Mouse (Mus musculus) right cerebral cortex, postnatal 4 days (tissue): Measurements from ENCODE around the gene Col4a3.

Source experiments
- DNase-seq: peaks from one replicate; pipeline ENCODE4 v3.0.0-alpha.2; 2022

The Col4a3 gene

DNA sequence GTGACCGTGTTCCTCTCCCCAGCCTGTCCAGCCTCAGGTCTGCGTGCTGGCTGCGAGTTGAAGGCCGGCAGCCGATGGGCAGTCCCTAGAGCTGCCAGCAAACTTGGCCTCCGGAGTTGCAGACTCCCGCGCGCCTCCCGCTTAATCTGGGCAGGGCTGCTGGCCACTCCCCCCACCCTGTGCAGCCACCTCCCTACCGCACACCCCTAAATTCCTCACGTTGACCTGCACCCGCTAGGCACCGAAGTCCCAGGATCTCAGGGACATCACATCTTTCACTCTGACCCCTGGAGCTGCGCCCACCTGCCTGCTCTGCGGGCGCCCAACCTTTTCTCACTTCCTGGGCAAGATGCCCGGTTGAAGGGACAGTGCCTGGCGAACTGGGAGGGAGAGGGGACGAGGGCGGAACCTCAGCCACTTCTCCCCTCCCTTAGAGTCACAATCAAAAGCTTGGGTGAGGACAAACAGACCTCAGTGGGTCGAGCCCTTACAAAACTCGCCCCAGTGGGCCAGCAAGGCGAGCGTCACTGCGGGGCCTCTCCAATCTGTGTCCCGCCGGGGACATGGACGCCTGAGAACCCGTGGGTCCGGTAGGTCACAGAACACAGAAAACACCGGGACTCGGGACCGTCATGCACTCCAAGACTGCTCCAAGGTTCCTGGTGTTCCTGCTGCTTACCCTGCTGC is at the start of gene Col4a3, which contains the start of gene Col4a4:
Col4a3 (plus strand) TSS at position 209 of the 687 bp plus-strand sequence.
Col4a4 (minus strand) TSS at position 137 of the 687 bp plus-strand sequence.
- DNase-seq: peak; percentile 25

DNA sequence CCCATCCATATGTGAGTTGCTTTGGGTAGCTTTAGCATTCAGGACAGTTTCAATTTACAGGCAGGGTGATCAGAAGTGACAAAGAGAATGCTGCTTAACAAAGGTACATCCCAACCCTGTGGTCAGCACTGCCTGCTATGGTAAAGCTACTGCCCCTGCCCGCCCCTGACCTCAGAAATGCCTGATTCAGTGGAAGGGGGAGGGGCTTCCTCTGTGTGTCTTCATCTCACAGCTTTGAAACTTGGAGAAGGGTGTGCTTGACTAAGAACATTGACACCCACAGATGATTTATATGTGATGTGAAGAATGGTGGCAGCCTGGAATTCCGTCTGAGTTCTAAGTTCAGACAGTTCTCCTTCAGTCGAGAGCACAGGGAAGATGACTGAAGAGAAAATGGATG is 48.9 kb upstream of the Col4a3 start:
- no peak for DNase-seq

DNA sequence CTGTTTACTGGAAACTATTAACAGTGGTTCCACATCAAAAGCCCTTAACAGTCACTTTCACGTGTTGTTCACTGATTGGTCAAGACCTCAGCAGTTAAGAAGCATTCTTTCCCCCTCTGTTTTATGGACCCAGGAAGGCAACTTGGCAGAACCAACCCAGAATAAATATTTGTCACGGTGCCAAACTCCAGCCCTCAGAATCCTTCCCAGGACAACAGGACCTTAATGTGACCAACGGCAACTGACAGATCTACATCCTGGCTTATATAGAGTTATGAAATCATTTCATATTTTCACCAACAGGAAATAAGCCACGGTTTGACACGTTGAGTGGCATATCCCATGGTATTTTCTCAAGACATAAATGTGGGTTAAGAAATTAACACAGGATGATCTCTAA is 46.7 kb upstream of the Col4a3 start:
- DNase-seq: no peak

DNA sequence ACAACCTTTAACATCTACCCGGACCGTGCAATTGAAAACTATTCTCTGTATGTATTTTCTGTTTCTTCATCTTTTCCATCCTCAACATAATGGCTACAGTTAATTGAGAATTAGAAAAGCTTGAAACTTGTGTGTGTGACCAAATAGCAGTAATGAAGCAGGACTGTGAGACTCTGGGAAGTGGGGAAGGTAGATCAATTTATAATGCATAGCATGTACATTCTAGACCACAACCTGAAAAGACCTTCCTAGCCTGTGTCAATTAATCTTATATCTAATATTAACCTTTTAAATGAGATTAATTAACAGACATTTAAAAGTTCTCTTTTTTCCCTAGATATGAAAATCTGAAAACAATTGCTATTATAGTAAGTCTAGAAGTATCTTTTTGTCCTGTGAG is 42.8 kb upstream of the Col4a3 start:
- no peak for DNase-seq

DNA sequence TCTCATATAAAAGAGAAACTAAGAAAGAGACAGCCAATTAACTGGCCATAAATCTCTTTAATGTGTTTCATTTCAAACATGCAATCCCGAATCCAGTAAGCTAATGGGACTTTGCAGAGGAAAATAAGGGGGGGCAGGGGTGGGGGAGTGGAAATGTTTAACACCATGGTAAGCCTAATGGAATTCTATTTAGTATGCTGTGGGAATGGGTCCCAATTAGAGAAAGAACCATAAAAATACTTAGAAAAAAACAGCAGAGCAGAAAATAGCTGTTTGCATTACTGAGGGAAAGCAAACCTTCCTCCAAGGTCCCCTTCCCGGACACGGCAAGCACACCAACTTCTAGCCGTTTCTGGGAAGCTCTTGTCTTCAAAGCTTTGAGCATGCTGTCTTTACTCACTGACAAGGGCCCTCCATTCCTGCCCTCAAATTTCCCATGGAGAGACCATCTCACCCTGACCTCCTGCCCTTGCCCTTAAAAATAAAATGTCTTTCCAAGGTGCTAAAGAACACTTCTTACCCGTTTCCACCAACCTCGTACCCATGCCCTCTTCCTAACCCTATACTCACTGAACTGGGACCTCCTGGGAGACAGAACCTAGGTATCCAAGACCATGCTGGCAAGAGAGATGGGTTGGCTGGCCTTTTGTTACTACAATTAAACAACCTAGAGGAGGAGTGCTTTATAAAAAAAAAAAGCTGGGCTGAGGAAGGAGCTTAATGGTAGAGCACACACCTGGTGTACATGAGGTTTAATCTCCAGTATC is 42.1 kb upstream of the Col4a3 start:
- no peak for DNase-seq

DNA sequence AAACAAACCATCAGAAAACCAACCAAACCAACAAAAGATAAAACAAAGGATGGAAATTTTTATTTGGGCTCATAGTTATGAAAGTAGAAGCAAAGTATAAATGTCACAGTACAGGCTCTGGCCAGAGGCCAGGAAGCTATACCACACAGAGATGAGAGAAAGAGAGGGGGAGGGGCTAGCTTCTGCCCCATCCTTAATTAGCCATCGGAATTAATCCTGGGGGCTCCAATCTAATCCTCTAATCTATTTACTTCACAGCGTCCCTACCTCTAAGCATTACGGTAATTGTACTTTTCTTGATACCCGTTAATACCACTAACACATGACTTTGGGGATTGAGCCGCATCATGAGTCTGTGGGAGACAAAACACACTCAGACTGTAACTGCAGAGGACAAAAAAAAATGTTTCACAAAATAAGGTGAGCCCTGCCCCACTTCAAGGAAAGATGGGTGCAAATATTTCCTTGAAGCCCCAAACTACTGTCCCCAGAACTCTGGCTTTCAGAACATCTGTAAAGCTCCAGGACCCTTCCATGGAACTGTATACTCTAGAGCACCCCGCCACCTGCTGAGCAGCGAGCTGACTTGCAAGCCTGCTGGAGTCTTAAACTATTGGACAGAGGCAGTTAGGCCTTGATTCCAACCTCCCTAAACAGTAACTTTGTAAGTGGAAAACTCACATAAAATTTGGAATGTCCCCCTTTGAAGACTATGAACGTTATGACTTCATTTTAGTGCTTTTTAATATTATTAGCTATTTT is 41.3 kb upstream of the Col4a3 start:
- DNase-seq: no peak

DNA sequence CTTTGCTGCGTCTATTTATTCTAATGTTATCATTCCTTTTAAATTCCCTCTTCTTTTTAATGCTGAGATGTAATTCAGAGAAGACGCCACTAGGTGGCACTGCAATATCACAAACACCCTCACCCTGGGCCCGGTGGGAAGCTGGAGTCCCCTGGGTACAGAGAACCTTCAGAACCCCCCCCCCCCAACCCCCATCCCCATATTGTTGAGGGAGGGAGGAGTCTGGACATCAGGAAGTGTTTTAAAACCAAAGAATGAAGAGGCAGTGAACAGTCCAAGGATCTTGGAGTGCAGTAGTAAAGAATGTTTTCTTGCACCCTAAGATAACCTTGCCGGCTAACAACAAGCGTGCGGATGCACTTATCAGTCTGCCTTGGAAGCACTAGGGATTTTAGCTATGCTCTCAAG is 32.3 kb upstream of the Col4a3 start:
- peak; percentile 40 for DNase-seq

DNA sequence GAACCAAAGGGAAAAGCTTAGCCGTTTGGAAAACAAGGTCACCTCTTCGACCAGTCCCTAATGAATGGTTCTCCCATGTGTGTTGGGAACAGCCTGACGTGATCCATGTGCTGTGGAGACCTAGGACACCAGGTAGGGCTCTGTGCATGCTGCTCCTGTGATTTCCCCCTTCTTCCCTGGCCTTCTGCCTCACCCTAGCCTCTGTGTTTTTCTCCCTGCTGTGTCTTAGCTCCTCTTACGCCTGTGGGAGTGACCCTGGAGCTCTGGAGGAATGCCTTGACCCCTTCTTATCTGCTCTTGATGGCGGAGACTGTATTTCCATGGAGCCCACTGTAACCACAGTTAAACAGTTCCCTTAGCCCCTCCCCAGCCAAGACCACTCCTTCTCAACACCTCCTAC is 31.8 kb upstream of the Col4a3 start:
- no peak for DNase-seq

DNA sequence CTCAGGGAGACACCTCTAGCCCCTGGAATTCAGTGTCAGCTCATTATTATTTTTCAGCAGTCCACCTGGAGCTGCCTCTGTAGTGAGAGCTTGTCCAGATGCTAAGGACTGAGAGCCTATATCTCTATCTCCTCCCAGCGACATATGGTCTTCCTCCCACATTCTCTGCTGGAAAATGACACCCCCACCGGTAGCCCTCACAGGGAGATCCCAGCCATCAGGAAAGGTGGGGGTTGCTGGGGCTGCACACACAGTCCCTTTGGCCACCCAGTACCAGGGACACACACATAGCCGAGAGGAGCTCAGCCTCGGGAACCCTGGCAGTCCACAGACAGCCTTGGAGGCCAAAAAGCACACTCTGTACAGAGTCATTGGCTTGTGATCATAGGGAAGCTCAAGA is 26.5 kb upstream of the Col4a3 start:
- DNase-seq: no peak

DNA sequence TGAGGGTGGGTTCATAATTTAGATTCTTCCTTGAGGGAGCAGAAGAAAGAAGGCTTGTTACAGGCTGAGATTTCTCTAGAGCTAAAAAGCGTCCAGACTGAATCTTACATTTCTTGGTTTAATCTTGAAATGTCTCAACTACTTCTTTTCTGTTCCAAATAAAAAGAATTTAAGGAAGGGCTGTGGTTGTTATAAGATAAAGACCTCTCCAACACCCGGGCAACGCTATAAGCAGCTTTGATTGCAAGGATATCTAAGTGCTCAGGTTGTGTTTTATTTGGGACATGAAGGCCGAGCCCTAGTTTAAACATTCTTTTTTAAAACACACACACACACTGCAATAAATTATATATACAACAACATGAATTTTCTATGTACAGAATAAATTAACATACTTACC is 17.3 kb upstream of the Col4a3 start:
- DNase-seq: no peak

DNA sequence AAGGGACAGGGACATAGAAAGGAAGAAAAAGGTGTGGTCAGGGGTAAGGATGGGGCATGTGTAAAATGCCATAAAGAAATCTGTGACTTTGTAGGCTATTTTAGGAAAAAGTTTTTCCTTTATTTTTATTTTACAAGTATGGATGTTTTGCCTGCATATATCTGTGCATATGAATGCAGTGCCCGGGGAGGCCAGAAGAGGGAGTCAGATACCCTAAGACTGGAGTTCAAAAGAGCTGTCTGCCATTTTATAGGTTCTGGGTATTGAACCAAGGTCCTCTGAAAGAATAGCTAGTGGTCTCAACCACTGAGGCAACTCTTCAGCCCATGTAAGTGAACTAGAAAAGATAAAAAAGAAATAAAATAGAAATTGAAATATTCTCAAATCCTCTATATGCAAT is 15.0 kb upstream of the Col4a3 start:
- no peak for DNase-seq

DNA sequence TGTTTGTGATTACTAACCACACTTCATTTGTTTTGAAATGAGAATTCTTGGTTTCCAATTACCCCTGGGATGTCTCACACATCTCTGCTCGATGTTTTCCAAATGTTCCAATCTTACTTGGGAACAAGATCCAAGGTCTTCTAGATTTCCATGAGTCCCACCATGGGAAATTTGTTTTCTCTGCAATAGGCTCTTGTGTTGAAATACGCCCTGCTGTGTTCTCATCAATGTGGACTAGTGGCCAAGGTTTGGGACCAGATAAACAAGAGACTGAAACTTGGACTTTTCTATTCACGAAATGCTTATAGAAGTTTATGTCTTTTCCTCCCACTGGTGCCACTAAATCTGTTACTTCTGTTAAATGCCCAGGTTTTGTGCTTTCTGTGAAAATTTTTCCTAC is 11.0 kb upstream of the Col4a3 start:
- DNase-seq: no peak

DNA sequence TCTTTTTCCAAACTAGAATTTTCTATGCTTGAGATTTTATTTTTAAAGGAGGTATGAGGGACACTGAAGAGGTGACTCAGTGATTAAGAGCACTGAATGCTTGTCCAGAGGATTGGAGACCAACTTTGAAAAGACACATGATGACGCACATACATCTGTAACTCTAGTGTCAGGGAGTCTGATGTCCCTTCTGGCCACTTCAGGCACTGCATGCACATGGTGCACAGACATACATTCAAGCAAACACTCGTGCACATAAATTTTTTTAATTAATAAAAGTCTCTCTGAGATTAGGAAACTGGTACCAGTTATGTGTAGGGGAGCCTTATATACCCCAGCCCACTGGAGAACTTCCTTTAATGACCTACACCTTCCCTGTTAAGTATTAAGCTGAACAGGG is 10.5 kb upstream of the Col4a3 start:
- DNase-seq: no peak

DNA sequence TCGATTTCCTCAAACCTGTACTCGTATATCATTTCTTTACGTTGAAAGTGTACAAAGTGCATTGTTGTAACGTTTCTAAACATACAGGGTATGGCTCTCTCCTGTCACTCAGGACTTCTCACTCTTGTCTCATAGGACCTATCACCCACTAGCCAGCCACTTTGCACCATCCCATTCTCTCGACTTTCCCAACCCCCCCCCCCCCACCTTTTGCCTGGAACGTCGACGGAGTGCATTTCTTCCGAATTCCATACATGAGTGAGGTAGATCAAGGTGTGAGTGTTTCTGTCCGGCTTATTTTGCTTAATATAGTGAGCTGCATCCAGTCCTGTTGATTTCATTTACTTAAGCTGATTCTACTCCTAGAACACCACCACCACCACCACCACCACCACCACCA is 9.4 kb upstream of the Col4a3 start:
- no peak for DNase-seq

DNA sequence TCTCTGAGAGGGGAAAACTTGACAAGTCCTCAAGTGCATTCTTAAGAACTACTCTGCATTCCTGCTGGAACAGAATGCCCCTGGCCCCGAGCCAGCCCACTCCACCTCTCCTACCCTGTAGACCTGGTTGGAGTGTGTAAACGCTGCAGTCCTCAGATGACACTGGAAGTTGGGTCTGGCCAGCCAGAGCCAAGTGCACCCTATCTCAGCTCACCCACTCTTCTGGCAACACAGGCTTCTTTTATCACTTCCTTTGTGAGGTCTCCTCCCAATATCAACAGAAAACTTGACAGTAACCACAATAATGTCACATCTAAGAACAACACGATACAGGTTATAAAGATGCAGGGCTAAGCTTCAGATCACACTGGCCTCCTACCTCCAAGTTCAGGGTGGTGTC is 8.8 kb upstream of the Col4a3 start:
- DNase-seq: no peak

DNA sequence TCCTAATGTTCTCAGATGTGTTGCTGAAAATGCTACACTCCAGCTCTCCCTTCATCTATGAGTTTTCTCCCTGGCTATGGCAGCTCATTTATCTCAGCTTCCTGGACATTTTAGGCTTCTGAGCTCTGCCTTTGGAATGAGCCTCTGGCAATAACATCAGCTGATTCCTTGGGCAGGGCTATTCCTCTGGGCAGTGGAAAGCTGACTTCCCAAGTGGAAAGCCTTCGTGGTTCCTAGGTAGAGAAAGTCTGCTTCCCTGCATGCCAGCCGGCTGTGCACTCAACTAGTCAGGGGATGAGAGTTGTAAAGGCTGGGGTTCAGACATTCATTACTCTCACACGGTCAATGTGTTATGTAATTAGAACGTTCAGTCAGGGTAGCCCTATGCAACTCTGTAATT is 8.4 kb upstream of the Col4a3 start:
- no peak for DNase-seq

DNA sequence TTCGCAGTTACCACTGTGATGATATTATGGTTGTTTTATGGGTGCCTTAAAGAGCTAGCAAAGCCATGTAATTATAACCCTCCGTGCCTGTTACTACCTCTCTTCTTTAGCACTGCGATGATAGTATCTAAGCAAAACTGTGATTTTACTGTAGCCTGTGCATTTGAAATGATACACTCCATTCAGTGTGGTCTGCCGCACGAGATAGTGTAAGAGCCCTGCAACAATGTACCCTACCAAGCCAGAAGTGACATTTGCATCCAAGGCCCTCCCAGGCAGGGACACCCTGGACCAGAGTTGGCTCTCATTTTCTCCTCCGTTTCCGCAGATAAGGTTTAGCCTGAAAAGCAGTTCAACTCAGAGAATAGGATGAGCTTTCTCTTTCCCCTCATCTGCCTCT is 740 bp upstream of the Col4a3 start:
- DNase-seq: no peak

DNA sequence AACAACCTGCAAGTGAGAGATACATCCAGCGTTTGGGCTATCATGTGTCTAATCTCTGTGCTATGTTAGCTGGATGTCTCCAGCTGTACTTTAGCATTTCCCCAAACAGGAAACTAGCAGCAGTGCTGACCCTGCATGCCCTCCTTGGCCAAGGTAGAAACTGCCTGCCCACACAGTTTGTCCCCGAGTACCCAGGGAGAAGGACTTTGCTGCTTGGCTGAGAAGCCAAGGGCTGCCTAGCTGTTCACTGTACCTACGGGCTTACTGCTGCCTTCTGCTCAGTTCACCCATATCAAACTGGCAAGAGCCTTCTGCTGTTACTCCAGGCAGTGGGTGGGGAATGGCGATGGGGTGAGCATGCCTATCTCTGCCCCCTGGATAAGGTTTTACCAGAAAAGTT is 3.5 kb downstream of the Col4a3 start:
- no peak for DNase-seq

DNA sequence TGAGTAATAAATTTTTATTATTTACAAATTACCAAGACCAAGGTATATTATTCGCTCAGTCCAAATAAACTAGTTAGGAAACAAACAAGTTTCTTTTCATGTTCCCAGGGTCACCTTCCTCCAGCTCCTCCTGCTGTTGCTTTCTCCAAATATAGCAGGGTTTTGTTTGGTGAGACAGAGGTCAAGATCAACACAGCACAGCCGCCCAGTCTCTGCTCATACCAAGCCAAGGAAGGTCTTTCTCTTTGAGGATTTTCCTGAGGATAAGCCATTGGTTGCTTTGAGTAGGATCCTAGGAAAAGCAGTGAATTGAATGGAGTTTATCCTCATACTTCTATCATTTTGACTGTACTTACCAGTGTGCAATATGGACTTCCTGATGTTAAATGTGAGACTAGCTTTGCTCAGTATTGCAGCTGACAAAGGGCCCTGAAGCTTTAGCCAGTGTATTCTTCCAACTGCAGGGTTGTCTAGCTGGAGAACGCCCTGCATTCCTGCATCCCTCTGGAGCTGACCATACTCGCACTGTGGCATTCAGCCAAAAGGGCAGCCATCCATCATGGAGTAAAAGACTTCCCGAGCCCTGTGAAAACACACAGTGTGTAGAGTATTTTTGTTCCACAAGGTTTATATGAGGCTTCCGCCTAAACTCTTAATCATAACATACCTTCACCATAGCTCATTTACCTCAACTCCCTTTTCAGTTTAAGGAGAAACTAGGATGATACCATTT is 10.3 kb downstream of the Col4a3 start:
- DNase-seq: no peak

DNA sequence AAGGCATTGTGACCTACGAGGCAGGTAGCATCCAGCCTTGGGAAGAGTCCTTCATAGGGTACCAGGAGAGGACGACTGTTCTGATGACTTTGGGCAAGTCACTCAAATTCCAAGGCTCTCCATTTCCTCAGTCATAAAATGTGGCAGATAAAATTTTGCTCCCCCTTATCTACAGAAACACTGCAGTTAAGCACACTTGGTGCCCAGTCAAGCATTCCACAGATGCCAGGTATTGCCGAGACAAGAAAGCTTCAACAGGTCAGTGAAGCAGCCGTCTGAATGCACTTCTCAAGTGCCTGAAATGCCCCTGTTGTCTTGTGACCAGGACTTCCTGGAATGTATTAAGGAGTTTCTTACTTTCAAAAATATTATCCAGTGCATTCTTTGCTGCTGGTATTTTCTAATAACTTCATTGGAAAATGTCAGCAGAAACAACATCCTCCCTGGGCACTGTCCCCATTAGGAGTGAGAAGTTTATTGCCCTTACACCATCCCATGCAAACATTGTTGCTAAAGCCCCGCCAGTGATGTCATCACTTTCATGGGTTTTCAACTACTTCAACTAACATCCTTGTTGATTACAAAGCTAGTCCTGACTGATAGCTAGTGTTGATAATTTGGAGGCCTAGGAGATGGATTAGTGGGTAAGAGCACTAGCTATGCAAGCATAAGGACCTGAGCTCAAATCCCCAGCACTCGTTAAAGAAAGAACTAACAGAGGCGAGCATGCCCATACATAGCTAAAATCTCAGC is 16.7 kb downstream of the Col4a3 start:
- no peak for DNase-seq

DNA sequence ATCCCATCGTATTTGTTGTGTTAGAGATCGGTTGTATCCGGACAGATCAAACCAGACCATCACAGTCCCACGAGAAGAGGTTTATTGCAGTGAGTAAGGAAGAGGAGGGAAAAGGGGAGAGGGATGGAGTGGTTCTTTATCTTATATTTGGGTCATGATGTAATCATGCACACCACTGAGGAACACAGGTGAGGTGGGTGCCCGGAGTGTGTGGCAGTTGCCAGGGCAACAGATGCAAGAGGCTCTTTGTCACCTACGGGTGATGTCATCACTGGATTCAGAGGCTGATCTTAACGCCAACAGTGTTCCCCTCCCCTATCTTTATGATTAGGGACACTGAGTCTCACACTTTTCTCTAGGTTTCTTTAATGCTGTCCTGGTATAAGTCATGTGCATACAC is 18.6 kb downstream of the Col4a3 start:
- no peak for DNase-seq

DNA sequence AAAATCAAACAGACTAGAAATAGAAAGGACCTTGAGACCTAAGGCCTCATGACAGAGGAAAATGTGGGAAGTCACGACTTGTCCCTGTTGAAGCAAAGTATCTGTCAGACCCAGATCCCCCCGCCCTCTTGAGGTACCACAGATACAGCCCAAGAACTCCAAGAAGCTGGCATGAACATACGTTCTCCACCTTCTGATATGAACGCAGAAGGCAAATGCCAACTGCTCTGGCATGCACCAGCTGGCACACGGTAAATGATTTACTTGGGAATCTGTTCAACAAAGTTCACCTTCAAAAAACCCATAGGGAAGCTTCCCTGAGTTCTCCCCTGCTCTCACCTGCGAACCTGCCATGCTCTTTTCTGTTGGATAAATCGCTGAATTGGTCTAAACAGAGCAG is 19.1 kb downstream of the Col4a3 start:
- no peak for DNase-seq
